Mouse (Mus musculus): ENCODE data around the gene Ostm1. TPM values are rescaled to one million over a fixed set of nuclear protein-coding genes. Genes with fewer than 3 reads are reported as not detected.

Ostm1 gene
- polyA plus RNA-seq, 1 experiment from 2014 or later: 27.1 TPM

- ATAC-seq (replicated peaks; ENCODE audit: insufficient number of reproducible peaks, low FRiP score, low TSS enrichment): no peak
- Histone ChIP-seq H3K9ac (ENCODE audit: low read depth, low read length) (no peak overlapping the region), H3K27me3 (ENCODE audit: control insufficient read depth, insufficient read depth, low read length) (peaks cover 98% of the 10 kb centered on the region), H3K9me3 (replicated peaks; ENCODE audit: control insufficient read depth, low read length) (no peaks in the 10 kb centered on the region), H3K27ac (ENCODE audit: low read depth, low read length) (no peak overlapping the region), H3K36me3 (ENCODE audit: control insufficient read depth, insufficient read depth, low read length) (no peaks in the 10 kb centered on the region), H3K4me2 (no peak overlapping the region), H3K4me1 (ENCODE audit: control insufficient read depth, insufficient read depth, low read length) (peaks cover 5% of the 10 kb centered on the region; the same call in 1 of the 2 replicates), H3K4me3 (ENCODE audit: low read depth, low read length) (no peak overlapping the region)
- WGBS (ENCODE audit: insufficient replicate concordance): 4% methylated on average over 5 of the region's 5 CpGs
Measured at GRCm38 (mm10) chr10:42589505-42589904, 5.9 kb downstream of the Ostm1 start.

GRCm38 (mm10) chr10:42590261-42591184 lies 6.9 kb downstream of the Ostm1 start:
- no peak for ATAC-seq (replicated peaks; ENCODE audit: insufficient number of reproducible peaks, low FRiP score, low TSS enrichment)
- WGBS (ENCODE audit: insufficient replicate concordance): 2% methylated on average over 19 of the region's 19 CpGs
- Histone ChIP-seq H3K4me3 (ENCODE audit: low read depth, low read length) (no peak overlapping the region), H3K9me3 (replicated peaks; ENCODE audit: control insufficient read depth, low read length) (no peaks in the 10 kb centered on the region), H3K9ac (ENCODE audit: low read depth, low read length) (no peak overlapping the region), H3K36me3 (ENCODE audit: control insufficient read depth, insufficient read depth, low read length) (no peaks in the 10 kb centered on the region), H3K4me2 (no peak overlapping the region), H3K27ac (ENCODE audit: low read depth, low read length) (no peak overlapping the region), H3K4me1 (ENCODE audit: control insufficient read depth, insufficient read depth, low read length) (peaks cover 5% of the 10 kb centered on the region; the same call in 1 of the 2 replicates), H3K27me3 (ENCODE audit: control insufficient read depth, insufficient read depth, low read length) (peaks cover 98% of the 10 kb centered on the region)

- Histone ChIP-seq H3K4me3 (ENCODE audit: low read depth, low read length) (peak overlapping the region; percentile 36), H3K27ac (ENCODE audit: low read depth, low read length) (no peak overlapping the region), H3K9me3 (replicated peaks; ENCODE audit: control insufficient read depth, low read length) (no peaks in the 10 kb centered on the region), H3K36me3 (ENCODE audit: control insufficient read depth, insufficient read depth, low read length) (no peaks in the 10 kb centered on the region), H3K4me2 (peak overlapping the region; percentile 60), H3K27me3 (ENCODE audit: control insufficient read depth, insufficient read depth, low read length) (peaks cover 95% of the 10 kb centered on the region), H3K4me1 (ENCODE audit: control insufficient read depth, insufficient read depth, low read length) (peaks cover 5% of the 10 kb centered on the region; the same call in 1 of the 2 replicates), H3K9ac (ENCODE audit: low read depth, low read length) (no peak overlapping the region)
- ATAC-seq (replicated peaks; ENCODE audit: insufficient number of reproducible peaks, low FRiP score, low TSS enrichment): no peak
- WGBS (ENCODE audit: insufficient replicate concordance): under 1% methylated on average over 67 of the region's 67 CpGs
Measured at GRCm38 (mm10) chr10:42591185-42591992, 7.8 kb downstream of the Ostm1 start.

- peak overlapping the region; percentile 60 for H3K4me2 ChIP-seq
- H3K9me3 ChIP-seq (replicated peaks; ENCODE audit: control insufficient read depth, low read length): no peaks in the 10 kb centered on the region
- ATAC-seq (replicated peaks; ENCODE audit: insufficient number of reproducible peaks, low FRiP score, low TSS enrichment): no peak
- peaks cover 88% of the 10 kb centered on the region for H3K27me3 ChIP-seq (ENCODE audit: control insufficient read depth, insufficient read depth, low read length)
- H3K4me3 ChIP-seq (ENCODE audit: low read depth, low read length): peak overlapping the region; percentile 36
- no peaks in the 10 kb centered on the region for H3K36me3 ChIP-seq (ENCODE audit: control insufficient read depth, insufficient read depth, low read length)
- H3K9ac ChIP-seq (ENCODE audit: low read depth, low read length): no peak overlapping the region
- peaks cover 5% of the 10 kb centered on the region; the same call in 1 of the 2 replicates for H3K4me1 ChIP-seq (ENCODE audit: control insufficient read depth, insufficient read depth, low read length)
- WGBS (ENCODE audit: insufficient replicate concordance): 2% methylated on average over 25 of the region's 25 CpGs
- H3K27ac ChIP-seq (ENCODE audit: low read depth, low read length): no peak overlapping the region
Measured at GRCm38 (mm10) chr10:42591993-42592686, 8.5 kb downstream of the Ostm1 start.

- Histone ChIP-seq H3K9me3 (replicated peaks; ENCODE audit: control insufficient read depth, low read length) (no peaks in the 10 kb centered on the region), H3K4me1 (ENCODE audit: control insufficient read depth, insufficient read depth, low read length) (peaks cover 5% of the 10 kb centered on the region; the same call in 1 of the 2 replicates), H3K4me3 (ENCODE audit: low read depth, low read length) (no peak overlapping the region), H3K27ac (ENCODE audit: low read depth, low read length) (no peak overlapping the region), H3K4me2 (no peak overlapping the region), H3K27me3 (ENCODE audit: control insufficient read depth, insufficient read depth, low read length) (peaks cover 79% of the 10 kb centered on the region), H3K9ac (ENCODE audit: low read depth, low read length) (no peak overlapping the region), H3K36me3 (ENCODE audit: control insufficient read depth, insufficient read depth, low read length) (no peaks in the 10 kb centered on the region)
- WGBS (ENCODE audit: insufficient replicate concordance): 9% methylated on average over 7 of the region's 7 CpGs
- no peak for ATAC-seq (replicated peaks; ENCODE audit: insufficient number of reproducible peaks, low FRiP score, low TSS enrichment)
Measured at GRCm38 (mm10) chr10:42593201-42593600, 9.6 kb downstream of the Ostm1 start.

GRCm38 (mm10) chr10:42598615-42599014 lies 15.0 kb downstream of the Ostm1 start:
- no peaks in the 10 kb centered on the region for H3K9me3 ChIP-seq (replicated peaks; ENCODE audit: control insufficient read depth, low read length)
- no peak overlapping the region for H3K27ac ChIP-seq (ENCODE audit: low read depth, low read length)
- peaks cover 35% of the 10 kb centered on the region for H3K27me3 ChIP-seq (ENCODE audit: control insufficient read depth, insufficient read depth, low read length)
- H3K4me2 ChIP-seq: no peak overlapping the region
- no peaks in the 10 kb centered on the region for H3K4me1 ChIP-seq (ENCODE audit: control insufficient read depth, insufficient read depth, low read length)
- no peak overlapping the region for H3K9ac ChIP-seq (ENCODE audit: low read depth, low read length)
- no peak overlapping the region for H3K4me3 ChIP-seq (ENCODE audit: low read depth, low read length)
- WGBS (ENCODE audit: insufficient replicate concordance): 74% methylated on average over 8 of the region's 8 CpGs
- no peaks in the 10 kb centered on the region for H3K36me3 ChIP-seq (ENCODE audit: control insufficient read depth, insufficient read depth, low read length)
- ATAC-seq (replicated peaks; ENCODE audit: insufficient number of reproducible peaks, low FRiP score, low TSS enrichment): no peak

- Histone ChIP-seq H3K36me3 (ENCODE audit: control insufficient read depth, insufficient read depth, low read length) (no peaks in the 10 kb centered on the region), H3K4me2 (no peak overlapping the region), H3K27me3 (ENCODE audit: control insufficient read depth, insufficient read depth, low read length) (peaks cover 10% of the 10 kb centered on the region), H3K27ac (ENCODE audit: low read depth, low read length) (no peak overlapping the region), H3K9me3 (replicated peaks; ENCODE audit: control insufficient read depth, low read length) (peaks cover 4% of the 10 kb centered on the region), H3K4me1 (ENCODE audit: control insufficient read depth, insufficient read depth, low read length) (no peaks in the 10 kb centered on the region), H3K4me3 (ENCODE audit: low read depth, low read length) (no peak overlapping the region), H3K9ac (ENCODE audit: low read depth, low read length) (no peak overlapping the region)
- ATAC-seq (replicated peaks; ENCODE audit: insufficient number of reproducible peaks, low FRiP score, low TSS enrichment): no peak
- 14% methylated on average over 10 of the region's 10 CpGs for WGBS (ENCODE audit: insufficient replicate concordance)
Measured at GRCm38 (mm10) chr10:42601556-42601955, 17.9 kb downstream of the Ostm1 start.

- no peak overlapping the region for H3K4me3 ChIP-seq (ENCODE audit: low read depth, low read length)
- no peaks in the 10 kb centered on the region for H3K4me1 ChIP-seq (ENCODE audit: control insufficient read depth, insufficient read depth, low read length)
- H3K27me3 ChIP-seq (ENCODE audit: control insufficient read depth, insufficient read depth, low read length): peaks cover 14% of the 10 kb centered on the region
- no peak overlapping the region for H3K27ac ChIP-seq (ENCODE audit: low read depth, low read length)
- 72% methylated on average over 2 of the region's 2 CpGs for whole genome bisulfite sequencing (ENCODE audit: insufficient replicate concordance)
- no peak overlapping the region for H3K9ac ChIP-seq (ENCODE audit: low read depth, low read length)
- H3K9me3 ChIP-seq (replicated peaks; ENCODE audit: control insufficient read depth, low read length): peaks cover 12% of the 10 kb centered on the region
- no peak for ATAC-seq (replicated peaks; ENCODE audit: insufficient number of reproducible peaks, low FRiP score, low TSS enrichment)
- no peaks in the 10 kb centered on the region for H3K36me3 ChIP-seq (ENCODE audit: control insufficient read depth, insufficient read depth, low read length)
- H3K4me2 ChIP-seq: no peak overlapping the region
Measured at GRCm38 (mm10) chr10:42604874-42605273, 21.3 kb downstream of the Ostm1 start.
